In the genomic region with DNA sequence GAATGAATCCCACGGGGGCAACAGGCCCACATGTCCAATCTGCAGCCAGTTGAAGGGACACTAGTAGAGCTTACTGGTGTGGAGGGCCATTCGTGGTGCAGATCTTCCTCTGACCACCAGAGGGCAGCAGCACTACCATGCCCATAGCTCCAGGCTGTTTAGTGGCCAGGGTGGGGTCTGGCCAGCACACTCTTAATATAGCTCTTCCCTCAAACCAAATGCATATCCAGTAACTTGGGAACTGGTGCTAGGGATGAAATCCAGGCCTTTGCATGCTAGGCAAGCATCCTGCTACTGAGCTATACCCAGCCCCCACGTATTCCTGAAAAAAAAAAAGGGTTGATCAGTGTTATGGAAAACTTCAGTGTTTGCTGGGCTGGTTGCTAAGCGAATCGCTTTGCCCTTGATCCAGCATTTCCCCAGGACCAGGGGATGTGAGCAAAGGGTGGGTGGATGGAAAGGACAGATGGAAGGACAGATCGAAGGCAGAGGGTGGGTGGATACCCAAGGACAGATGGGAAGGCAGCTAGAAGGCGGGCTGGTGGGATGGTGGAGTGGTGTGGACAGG, we compare ENCODE assay signal across 8 mouse cellular contexts. TPM values are rescaled to one million over a fixed set of nuclear protein-coding genes. Genes with fewer than 3 reads are reported as not detected.
DNase-seq lines count a peak whose midpoint lies in the region; ATAC-seq and TF ChIP-seq lines count a peak whose summit lies in the region.
"Had no signal": no experiment of that assay in that cellular context is flagged by ENCODE, and none has a peak within 500 bp of the region (broad histone marks: within the 10 kb centered on the region; RNA-seq: fewer than 3 reads in every experiment).

No protein-coding gene starts in this region.

- no peak overlapping the region for H3K9ac ChIP-seq in forebrain, embryonic 13.5 days
- H3K9ac ChIP-seq in lung, embryonic 16.5 days (ENCODE audit: low read length): no peak overlapping the region

- H3K27me3 ChIP-seq in forebrain, embryonic 13.5 days: peaks cover 7% of the 10 kb centered on the region; the same call in 1 of the 2 replicates
- no peaks in the 10 kb centered on the region for H3K27me3 ChIP-seq in lung, embryonic 16.5 days (ENCODE audit: control insufficient read depth, insufficient read depth, low read depth, low read length)

- H3K4me3 ChIP-seq in forebrain, embryonic 13.5 days: no peak overlapping the region
- no peak overlapping the region for H3K4me3 ChIP-seq in lung, embryonic 16.5 days (ENCODE audit: low read length)
- H3K4me3 ChIP-seq: myocyte had no signal

- peak; percentile 69 for DNase-seq in MN1 (ENCODE audit: low spot score)
- DNase-seq in brain, embryonic 14.5 days (ENCODE audit: low read depth): peak; percentile 72
- peak; percentile 68 to 73 for DNase-seq in heart, postnatal 36 days
- DNase-seq in layer of hippocampus, adult 18-20 months (ENCODE audit: low spot score in 2 of 2): peak; percentile 72 to 87
- DNase-seq in right cerebral cortex, adult 2 months (ENCODE audit: low spot score in 2 of 2): peak; percentile 72 to 81

- no peak for TF ChIP-seq POLR2A in brain, embryonic 14.5 days (IDR thresholded peaks at IDR 0.05; ENCODE audit: borderline replicate concordance, extremely low read depth, insufficient read depth, insufficient read length, poor library complexity, severe bottlenecking)

- no peak overlapping the region for H3K4me2 ChIP-seq in forebrain, embryonic 13.5 days
- no peak overlapping the region for H3K4me2 ChIP-seq in lung, embryonic 16.5 days (ENCODE audit: low read depth, low read length)

- no peaks in the 10 kb centered on the region for H3K9me3 ChIP-seq in forebrain, embryonic 13.5 days (replicated peaks)
- H3K9me3 ChIP-seq in lung, embryonic 16.5 days (ENCODE audit: control insufficient read depth, low read length): no peaks in the 10 kb centered on the region

- peak; percentile 71; the same call in 1 of the 2 replicates for ATAC-seq in forebrain, embryonic 13.5 days
- peak; percentile 75 for ATAC-seq in lung, embryonic 16.5 days (ENCODE audit: low read depth)

- intact Hi-C loops in heart, postnatal 36 days (cut with DNase I): loop anchor here (2.0 to 5.0 kb wide), 2 partner anchors 61 to 182 kb away; no protein-coding TSS in a partner anchor

- TF ChIP-seq CTCF in brain, embryonic 14.5 days (IDR thresholded peaks at IDR 0.05; ENCODE audit: borderline replicate concordance, extremely low read depth, insufficient read depth, insufficient read length): peak; percentile 98

- H3K36me3 ChIP-seq in forebrain, embryonic 13.5 days (ENCODE audit: poor library complexity, severe bottlenecking): no peaks in the 10 kb centered on the region
- H3K36me3 ChIP-seq in lung, embryonic 16.5 days (ENCODE audit: control insufficient read depth, insufficient read depth, low read length): no peaks in the 10 kb centered on the region

- no peak overlapping the region for H3K27ac ChIP-seq in forebrain, embryonic 13.5 days
- H3K27ac ChIP-seq in lung, embryonic 16.5 days (ENCODE audit: low read length): no peak overlapping the region

- WGBS in forebrain, embryonic 13.5 days: 66% methylated on average over 7 of the region's 7 CpGs
- 55% methylated on average over 7 of the region's 7 CpGs for WGBS in lung, embryonic 16.5 days

- H3K4me1 ChIP-seq in forebrain, embryonic 13.5 days: no peaks in the 10 kb centered on the region
- H3K4me1 ChIP-seq in lung, embryonic 16.5 days (replicated peaks; ENCODE audit: control insufficient read depth, insufficient read depth, low read length): no peaks in the 10 kb centered on the region

RNA-seq across cellular contexts. Expression of a gene that starts 37.9 kb away (rescaled TPM):
- polyA plus RNA-seq in brain, embryonic 14.5 days (2012; rRNA removed): 10.7 and 19.6 TPM in 2 replicates
- polyA plus RNA-seq in forebrain, embryonic 13.5 days (2015; fragmentation: Nextera tagmentation; extraction: Ambion mirVana): 2.0 and 3.5 TPM in 2 replicates
- 10 to 100 TPM; 20.7 to 21.0 TPM for total RNA-seq in heart, postnatal 36 days (2021)
- 100 to 1,000 TPM; 131 to 142 TPM for total RNA-seq in layer of hippocampus, adult 18-20 months (2021)
- 0.77 and 1.5 TPM in 2 replicates for polyA plus RNA-seq in lung, embryonic 16.5 days (2015; fragmentation: Nextera tagmentation; extraction: Ambion mirVana)

RNA-seq across cellular contexts. Expression of a gene that starts 55.8 kb away (rescaled TPM):
- 1.2 and 1.8 TPM in 2 replicates for polyA plus RNA-seq in brain, embryonic 14.5 days (2012; rRNA removed)
- polyA plus RNA-seq in forebrain, embryonic 13.5 days (2015; fragmentation: Nextera tagmentation; extraction: Ambion mirVana): 1.7 and 2.1 TPM in 2 replicates
- total RNA-seq in heart, postnatal 36 days (2021): 1 to 10 TPM; 7.0 to 9.9 TPM
- total RNA-seq in layer of hippocampus, adult 18-20 months (2021): 1 to 10 TPM; 1.5 to 2.6 TPM
- 15.3 and 16.8 TPM in 2 replicates for polyA plus RNA-seq in lung, embryonic 16.5 days (2015; fragmentation: Nextera tagmentation; extraction: Ambion mirVana)
